Mouse (Mus musculus): ENCODE data around the gene Sv2b. TPM values are rescaled to one million over a fixed set of nuclear protein-coding genes. Genes with fewer than 3 reads are reported as not detected.

Gene Sv2b
- total RNA-seq, 2 experiments from 2014 or later: 0.43 to 0.45 TPM

DNA sequence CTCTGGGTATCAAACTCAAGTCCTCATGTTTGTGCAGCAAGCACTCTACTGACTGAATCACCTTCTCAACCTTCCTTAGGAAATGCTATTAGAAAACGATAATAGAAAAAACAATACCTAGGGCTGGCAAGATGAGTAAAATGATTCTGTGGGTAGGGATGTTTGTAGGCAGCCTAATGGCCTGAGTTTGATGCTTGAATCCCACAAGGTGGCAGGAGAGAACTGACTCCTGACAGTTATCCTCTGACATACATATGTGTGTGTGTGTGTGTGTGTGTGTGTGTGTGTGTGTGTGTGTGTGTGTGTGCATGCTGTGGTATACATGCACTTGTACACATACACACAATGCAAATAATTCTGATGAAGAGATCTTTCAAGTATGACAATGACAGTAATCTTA is 161.9 kb downstream of the Sv2b start:
- DNase-seq: no peak
- no peak overlapping the region for H3K4me3 ChIP-seq
- TF ChIP-seq CTCF (IDR thresholded peaks at IDR 0.05): no peak
- H3K27ac ChIP-seq: no peak overlapping the region
- intact Hi-C loops (cut with DNase I): no loop called here

DNA sequence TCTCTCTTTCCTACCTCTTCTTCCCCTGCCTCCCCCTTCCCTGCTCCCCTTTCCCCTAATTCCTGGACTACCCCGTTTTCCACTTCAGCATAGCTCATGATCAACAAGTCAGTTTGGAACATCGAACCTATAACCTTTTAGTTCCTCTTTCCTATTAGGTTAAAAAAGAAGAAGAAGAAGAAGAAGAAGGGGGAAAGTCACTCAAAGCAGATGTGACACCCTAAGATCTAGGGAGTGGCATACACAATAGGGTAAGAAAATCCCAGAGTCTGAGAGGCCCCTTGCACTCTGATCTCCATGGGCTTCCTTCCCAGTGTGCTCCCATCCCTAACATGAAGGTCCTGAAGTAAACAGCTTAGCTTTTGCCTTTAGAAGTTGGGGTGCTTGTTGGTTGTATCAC is 166.3 kb downstream of the Sv2b start:
- TF ChIP-seq CTCF (IDR thresholded peaks at IDR 0.05): no peak
- intact Hi-C loops (cut with DNase I): no loop called here
- no peak overlapping the region; the same call in 1 of the 2 replicates for H3K4me3 ChIP-seq
- peak overlapping the region; percentile 70 for H3K27ac ChIP-seq
- DNase-seq: no peak

DNA sequence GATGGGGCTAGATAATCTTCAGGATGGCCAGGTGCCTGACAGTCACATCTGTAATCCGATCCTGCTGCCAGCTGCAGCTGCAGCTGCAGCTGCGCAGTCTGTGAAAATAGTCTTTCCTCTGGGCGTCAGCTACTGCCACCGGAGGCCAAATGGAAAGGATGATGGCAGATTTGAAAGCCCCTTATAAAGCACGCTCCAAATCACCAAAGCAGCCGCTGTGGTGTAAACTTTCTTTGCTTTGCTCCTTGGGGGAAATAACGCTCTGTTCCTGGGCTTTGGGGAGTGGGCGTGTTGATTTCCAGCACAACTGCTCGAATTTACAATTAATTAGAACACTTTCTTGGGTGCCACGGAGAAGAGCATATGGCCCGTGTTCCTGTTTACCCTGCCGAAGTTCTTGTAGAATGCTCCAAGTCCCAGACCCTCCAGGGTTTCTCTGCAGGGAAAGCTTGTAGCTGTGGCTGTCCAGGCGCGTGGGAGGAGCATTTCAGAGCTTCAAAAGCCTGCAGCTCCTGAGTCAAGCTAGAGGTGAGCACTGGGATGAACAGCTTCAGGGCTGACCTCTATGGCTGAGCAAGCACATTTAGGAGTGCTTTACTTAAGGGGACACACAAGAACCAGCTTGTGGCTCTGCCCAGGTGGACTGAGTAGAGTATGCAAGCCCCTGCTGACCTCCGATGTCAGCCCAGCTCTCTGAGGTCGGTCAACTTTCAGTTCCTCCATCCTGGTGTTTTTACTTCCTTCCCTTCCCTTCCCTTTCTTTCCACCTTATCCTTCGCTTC is 167.0 kb downstream of the Sv2b start:
- DNase-seq: peak; percentile 47
- intact Hi-C loops (cut with DNase I): no loop called here
- no peak for TF ChIP-seq CTCF (IDR thresholded peaks at IDR 0.05)
- Histone ChIP-seq H3K27ac (peak overlapping the region; percentile 70), H3K4me3 (peak overlapping the region; percentile 58)

DNA sequence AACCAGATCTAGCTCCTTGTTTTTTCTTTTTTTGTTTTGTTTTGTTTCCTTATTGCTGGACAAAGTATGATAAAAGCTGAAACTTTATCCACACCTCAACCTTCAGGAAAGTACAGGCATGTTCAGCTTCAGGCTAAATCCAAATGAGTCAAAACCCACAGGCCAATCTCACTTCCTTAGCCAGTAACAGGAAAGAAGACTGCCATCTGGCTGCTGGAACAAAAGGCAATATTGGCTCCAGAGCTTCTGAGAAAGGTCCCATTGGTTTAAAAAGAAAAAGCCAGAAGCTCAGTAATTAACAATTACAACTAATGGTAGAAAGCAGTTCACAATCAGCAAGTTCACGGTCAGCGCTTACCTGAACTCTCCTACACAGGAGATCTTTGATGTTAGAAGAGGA is 169.8 kb downstream of the Sv2b start:
- H3K4me3 ChIP-seq: no peak overlapping the region
- DNase-seq: no peak
- TF ChIP-seq CTCF (IDR thresholded peaks at IDR 0.05): no peak
- intact Hi-C loops (cut with DNase I): loop anchor here (5.0 kb wide), 1 partner anchor 418 kb away; no protein-coding TSS in a partner anchor
- H3K27ac ChIP-seq: no peak overlapping the region

DNA sequence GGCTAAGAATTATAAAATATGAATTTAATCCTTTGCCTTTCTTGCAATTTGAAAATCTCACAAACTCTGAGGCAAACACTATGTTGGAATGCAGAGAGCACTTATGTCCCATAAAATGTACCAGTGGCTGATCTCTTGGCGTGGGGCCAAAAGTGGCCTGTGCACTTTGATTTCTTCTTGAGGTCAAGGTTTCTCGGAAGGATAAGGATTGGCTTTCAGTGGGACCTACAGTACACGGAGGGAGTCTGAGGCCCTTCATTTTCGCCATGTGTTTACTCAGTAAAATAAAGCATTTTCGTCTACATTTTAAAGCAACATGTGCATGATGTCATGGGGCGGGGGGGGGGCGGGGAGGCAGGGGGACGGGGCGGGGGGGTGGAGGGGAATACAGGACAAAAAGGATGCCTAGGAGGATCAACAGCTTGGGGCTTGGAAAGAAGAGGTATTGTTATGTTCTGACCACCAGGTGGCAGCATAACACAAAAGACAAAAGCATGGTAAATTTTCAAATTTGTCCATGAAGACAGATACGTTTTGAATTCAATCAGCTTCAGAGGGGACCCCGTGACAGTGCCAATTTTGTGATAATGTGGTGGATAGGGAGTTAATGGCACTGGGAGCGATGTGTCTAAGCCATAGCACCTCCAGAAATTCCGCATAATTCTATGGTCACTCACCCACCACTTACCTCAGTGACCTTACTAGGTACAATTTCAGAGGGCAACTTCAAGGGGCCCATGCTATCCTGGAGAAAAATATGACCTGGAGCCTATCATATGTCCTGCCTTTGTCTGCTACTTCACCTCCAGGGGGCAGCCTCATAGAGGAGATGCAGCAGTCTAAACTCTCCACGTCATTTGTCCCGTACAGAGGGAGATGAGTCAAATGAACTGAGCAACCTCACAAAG is 174.1 kb downstream of the Sv2b start:
- Histone ChIP-seq H3K27ac (no peak overlapping the region), H3K4me3 (no peak overlapping the region)
- no peak for DNase-seq
- intact Hi-C loops (cut with DNase I): loop anchor here (1.0 to 5.0 kb wide), 2 partner anchors 231 to 422 kb away; no protein-coding TSS in a partner anchor
- TF ChIP-seq CTCF (IDR thresholded peaks at IDR 0.05): peak; percentile 57

DNA sequence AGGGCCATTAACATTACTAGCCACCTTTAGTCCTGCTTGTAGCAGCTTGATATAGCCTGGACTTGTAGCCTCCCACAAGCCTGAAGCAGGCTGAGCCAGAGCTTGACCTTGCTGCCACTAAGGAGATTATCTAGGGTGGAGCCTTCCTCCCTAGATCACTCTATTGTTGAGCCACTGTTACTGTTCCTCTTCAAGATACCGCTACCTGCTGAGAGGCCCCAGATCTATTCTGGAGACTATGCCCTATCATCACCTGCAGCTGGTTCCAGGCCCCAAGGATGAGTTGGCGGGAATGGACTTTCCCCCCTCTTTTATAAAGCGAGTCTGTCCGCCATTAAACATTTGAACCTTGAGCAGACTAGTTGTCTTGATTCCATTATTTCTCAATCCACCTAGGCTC is 181.0 kb downstream of the Sv2b start:
- no peak for TF ChIP-seq CTCF (IDR thresholded peaks at IDR 0.05)
- intact Hi-C loops (cut with DNase I): no loop called here

DNA sequence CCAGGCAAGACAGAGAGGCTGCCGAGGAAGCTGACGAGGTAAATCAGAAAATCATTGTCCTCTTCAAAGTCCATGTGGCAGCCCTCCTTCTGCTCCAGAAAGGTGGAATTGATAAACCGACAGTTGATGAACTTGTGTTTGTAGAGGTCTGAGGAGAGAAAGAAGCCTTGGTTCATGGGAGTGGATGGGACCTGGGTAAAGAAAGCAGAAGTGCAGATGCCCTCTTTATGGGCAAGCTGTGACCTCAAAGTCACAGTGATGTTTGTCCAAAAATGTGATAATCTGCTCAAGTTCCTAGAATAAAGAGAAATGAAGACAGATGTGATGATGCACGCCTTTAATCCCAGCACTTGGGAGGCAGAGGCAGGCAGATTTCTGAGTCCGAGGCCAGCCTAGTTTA is 185.0 kb downstream of the Sv2b start:
- no peak overlapping the region for H3K27ac ChIP-seq
- H3K4me3 ChIP-seq: no peak overlapping the region
- no peak for DNase-seq
- TF ChIP-seq CTCF (IDR thresholded peaks at IDR 0.05): no peak
- intact Hi-C loops (cut with DNase I): no loop called here

More for the DNA sequence above, 181.0 kb downstream of the Sv2b start:
- H3K27ac ChIP-seq: no peak overlapping the region
- DNase-seq: no peak
- H3K4me3 ChIP-seq: no peak overlapping the region

DNA sequence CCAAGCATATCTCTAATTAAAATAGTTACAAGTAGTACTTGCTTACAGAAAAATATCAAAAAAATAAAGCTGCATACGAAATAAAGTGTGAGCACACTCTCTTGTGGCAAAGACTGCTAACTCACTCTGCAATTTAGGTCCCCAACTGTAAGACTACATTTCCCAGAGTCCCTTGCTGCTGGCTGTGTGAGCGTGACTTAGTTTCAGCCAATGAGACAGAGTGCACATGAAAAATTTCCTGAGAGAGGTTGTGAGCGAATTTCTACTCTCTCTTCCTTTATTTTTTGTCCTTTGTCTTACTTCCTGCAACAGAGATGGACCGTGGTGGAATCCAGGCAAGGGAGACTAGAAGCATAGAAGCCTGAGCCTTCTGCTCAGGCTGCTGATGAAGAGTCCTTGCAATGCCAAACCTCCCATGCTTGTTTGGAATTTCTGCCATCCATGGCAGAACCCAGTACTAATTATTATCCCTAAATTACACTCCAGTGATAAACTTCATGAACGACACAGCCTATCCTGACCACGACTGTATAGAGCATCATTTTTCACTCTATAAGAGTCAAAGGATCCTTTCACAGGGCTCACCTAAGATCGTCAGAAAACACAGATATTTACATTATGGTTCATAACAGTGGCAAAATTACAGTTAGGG is 190.9 kb downstream of the Sv2b start:
- no peak for TF ChIP-seq CTCF (IDR thresholded peaks at IDR 0.05)
- Histone ChIP-seq H3K27ac (no peak overlapping the region), H3K4me3 (peak overlapping the region; percentile 57)
- intact Hi-C loops (cut with DNase I): no loop called here
- peak; percentile 25 for DNase-seq

DNA sequence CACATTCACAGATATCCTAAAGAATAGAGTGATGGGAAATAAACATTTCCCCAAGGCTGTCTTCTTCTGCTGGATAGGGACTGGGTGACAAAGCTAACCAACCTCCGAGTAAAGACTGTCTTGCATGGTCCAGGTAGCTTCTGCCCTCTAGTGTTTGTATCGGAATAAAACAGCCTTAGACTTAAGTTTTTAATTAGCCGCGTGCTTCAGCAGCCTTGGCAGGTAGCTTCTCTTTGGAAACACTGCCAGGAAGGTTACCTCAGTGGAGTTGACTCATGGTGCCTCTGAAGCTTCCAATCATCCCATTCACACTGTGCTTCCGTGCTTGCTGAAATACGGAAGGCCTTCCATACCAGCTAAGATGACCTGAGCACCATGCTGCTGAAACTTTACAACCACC is 198.4 kb downstream of the Sv2b start:
- intact Hi-C loops (cut with DNase I): loop anchor here (1.0 kb wide), 1 partner anchor 743 kb away; no protein-coding TSS in a partner anchor
- no peak overlapping the region for H3K27ac ChIP-seq
- no peak overlapping the region for H3K4me3 ChIP-seq
- peak; percentile 82 for TF ChIP-seq CTCF (IDR thresholded peaks at IDR 0.05)
- peak; percentile 24 for DNase-seq

DNA sequence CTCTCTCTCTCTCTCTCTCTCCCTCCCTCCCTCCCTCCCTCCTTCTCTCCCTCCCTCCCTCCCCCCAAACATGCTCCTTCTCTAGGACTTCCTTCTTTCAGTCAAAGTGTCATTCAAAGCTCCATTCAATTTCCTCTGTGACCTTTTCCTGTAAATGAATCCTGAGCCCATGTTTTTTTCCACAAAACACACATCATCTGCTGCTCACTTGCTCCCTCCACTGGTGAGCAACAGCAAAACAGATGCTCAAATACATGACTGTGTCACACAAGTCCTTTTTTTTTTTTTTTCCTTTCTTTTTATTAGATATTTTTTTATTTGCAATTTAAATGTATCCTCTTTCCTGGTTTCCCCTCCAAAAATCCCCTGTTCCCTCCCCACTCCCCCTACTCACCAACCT is 201.6 kb downstream of the Sv2b start:
- Histone ChIP-seq H3K27ac (no peak overlapping the region), H3K4me3 (no peak overlapping the region)
- peak; percentile 44 for DNase-seq
- peak; percentile 65 for TF ChIP-seq CTCF (IDR thresholded peaks at IDR 0.05)
- intact Hi-C loops (cut with DNase I): no loop called here

DNA sequence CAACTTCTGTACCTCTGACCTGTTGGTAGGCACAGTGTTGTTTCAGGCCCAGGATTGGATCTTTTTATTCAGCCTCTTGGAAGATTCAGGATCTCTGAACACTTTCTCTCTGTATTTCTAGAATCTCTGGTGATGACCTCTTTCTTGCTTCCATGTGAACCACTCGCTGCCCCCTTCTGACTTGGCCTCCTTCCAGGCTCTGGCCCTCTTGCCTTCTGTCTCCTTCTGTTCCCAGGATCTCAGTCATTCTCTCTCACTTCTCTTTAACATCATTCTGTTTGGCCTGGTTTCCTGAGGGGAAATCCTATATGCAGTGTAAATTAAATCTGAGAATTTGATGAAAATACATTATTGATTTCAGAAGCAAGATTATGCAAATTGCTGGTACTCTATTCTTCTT is 205.2 kb downstream of the Sv2b start:
- TF ChIP-seq CTCF (IDR thresholded peaks at IDR 0.05): no peak
- intact Hi-C loops (cut with DNase I): no loop called here
- DNase-seq: no peak
- Histone ChIP-seq H3K27ac (no peak overlapping the region), H3K4me3 (no peak overlapping the region)

DNA sequence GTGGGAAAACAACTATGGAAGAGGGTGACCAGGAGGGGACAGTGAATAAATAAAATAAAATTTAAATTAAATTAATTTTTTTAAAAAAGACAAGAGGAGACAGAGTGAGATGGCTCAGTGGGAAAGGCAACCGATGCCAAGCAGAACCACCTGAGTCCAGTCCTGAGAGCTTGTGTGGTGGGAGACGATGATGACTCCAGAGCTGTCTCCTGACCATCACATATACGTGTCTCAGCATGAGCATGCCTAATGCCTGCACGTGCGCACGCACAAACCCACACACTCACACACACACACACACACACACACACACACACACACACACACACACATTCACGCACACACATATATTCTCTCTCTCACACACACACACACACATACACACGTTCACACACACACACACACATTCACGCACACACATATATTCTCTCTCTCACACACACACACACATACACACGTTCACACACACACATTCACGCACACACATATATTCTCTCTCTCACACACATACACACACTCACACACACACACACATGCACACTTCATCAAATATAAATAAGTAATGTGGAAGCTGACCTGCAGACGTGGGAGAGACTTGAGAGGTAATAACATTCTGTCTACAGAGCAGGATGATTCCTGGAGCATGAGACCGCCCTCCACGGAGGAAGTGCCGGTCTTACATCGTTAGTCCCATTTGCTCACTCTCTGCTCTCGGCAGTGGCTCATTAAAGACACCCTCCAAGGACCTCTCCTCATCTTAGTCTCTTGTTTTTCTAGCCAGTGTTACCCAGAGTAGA is 206.3 kb downstream of the Sv2b start:
- no peak for DNase-seq
- no peak overlapping the region for H3K4me3 ChIP-seq
- no peak overlapping the region for H3K27ac ChIP-seq
- intact Hi-C loops (cut with DNase I): no loop called here
- no peak for TF ChIP-seq CTCF (IDR thresholded peaks at IDR 0.05)

Data from gastrocnemius, adult 2 months (tissue).